Mouse (Mus musculus): ENCODE results near the gene Nt5c1a. TPM values are rescaled to one million over a fixed set of nuclear protein-coding genes. Genes with fewer than 3 reads are reported as not detected.

Gene Nt5c1a
- polyA plus RNA-seq, 1 experiment = 0.38 TPM

DNA sequence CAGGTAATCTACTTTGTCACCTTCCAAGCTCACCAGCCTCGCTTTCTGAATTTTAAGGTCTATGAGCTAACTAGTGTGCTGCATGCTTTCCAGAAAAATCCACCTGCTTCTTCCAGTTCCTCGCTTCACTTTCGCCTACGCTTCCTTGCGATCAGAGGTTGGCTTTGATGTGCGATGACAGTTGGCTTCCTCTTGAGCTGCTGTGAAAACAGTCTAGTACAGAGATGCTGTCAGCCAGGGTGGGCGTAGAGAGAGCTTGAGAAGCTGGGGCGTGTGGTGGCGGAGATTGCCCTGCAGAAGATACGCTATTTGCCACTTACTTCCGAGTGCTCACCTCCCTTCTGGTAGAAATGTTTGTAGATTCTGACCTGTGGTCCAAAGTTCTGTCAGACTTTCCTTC lies 9.0 kb upstream of the Nt5c1a start:
- TF ChIP-seq CTCF (IDR thresholded peaks at IDR 0.05; ENCODE audit: control insufficient read depth, insufficient read depth, insufficient replicate concordance, low read depth, low read length) (no peak), POLR2A (IDR thresholded peaks at IDR 0.05; ENCODE audit: control insufficient read depth, low read depth, low read length) (no peak)
- Histone ChIP-seq H3K27me3 (ENCODE audit: control insufficient read depth, insufficient read depth, low read length) (no peaks in the 10 kb centered on the region), H3K4me3 (ENCODE audit: control insufficient read depth, low read depth, low read length) (no peak overlapping the region), H3K36me3 (ENCODE audit: control insufficient read depth, insufficient read depth, low read length) (no peaks in the 10 kb centered on the region), H3K27ac (ENCODE audit: control insufficient read depth, insufficient read depth, low read depth, low read length) (no peak overlapping the region), H3K4me1 (ENCODE audit: control insufficient read depth, insufficient read depth, low read length) (peaks cover 8% of the 10 kb centered on the region)

DNA sequence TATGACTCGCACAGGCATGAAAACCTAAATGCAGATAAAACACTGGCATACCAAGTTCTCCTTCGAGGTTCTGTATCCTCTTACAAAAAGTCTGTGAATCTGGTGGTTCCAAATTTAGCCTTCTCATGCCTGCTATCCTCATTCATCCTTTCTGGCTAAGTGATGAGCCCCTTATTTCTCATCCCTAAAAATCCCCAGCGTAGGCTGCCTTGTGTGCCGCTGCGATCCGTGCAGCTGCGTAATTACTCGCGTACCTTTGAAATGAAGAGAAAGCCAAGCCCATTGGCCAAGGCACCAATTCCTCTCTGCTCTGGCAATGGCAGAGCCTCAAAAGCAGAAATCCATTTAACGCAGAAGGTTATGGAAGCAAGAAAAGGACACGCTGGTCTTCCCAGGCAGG lies 7.5 kb upstream of the Nt5c1a start:
- peaks cover 3% of the 10 kb centered on the region for H3K4me1 ChIP-seq (ENCODE audit: control insufficient read depth, insufficient read depth, low read length)
- H3K27ac ChIP-seq (ENCODE audit: control insufficient read depth, insufficient read depth, low read depth, low read length) = no peak overlapping the region
- H3K27me3 ChIP-seq (ENCODE audit: control insufficient read depth, insufficient read depth, low read length) = no peaks in the 10 kb centered on the region
- H3K4me3 ChIP-seq (ENCODE audit: control insufficient read depth, low read depth, low read length) = no peak overlapping the region
- no peaks in the 10 kb centered on the region for H3K36me3 ChIP-seq (ENCODE audit: control insufficient read depth, insufficient read depth, low read length)
- TF ChIP-seq POLR2A (IDR thresholded peaks at IDR 0.05; ENCODE audit: control insufficient read depth, low read depth, low read length) (no peak), CTCF (IDR thresholded peaks at IDR 0.05; ENCODE audit: control insufficient read depth, insufficient read depth, insufficient replicate concordance, low read depth, low read length) (no peak)

DNA sequence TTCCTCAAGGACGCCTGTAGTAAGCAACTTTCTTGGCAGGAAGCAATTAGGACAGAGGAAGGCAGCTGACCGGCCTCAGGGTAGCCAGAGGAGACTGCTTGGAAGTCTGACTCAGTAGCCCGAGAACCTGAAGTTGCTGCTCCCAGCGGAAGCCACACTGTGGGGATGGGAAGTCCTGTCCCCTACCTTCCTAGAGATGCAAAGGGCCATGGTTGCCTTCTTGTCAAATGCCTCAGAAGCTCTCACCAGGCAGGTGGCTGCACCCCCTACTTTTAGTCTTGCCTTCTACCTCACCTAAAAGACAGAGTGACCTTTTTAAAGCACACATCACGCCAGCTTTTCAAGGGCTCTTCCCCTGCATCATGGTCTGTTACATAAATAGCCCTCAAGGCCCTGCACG lies 4.6 kb upstream of the Nt5c1a start:
- no peak overlapping the region for H3K4me3 ChIP-seq (ENCODE audit: control insufficient read depth, low read depth, low read length)
- H3K27ac ChIP-seq (ENCODE audit: control insufficient read depth, insufficient read depth, low read depth, low read length) = no peak overlapping the region
- TF ChIP-seq CTCF (IDR thresholded peaks at IDR 0.05; ENCODE audit: control insufficient read depth, insufficient read depth, insufficient replicate concordance, low read depth, low read length) (no peak), POLR2A (IDR thresholded peaks at IDR 0.05; ENCODE audit: control insufficient read depth, low read depth, low read length) (no peak)
- peaks cover 12% of the 10 kb centered on the region for H3K4me1 ChIP-seq (ENCODE audit: control insufficient read depth, insufficient read depth, low read length)
- H3K36me3 ChIP-seq (ENCODE audit: control insufficient read depth, insufficient read depth, low read length) = no peaks in the 10 kb centered on the region
- H3K27me3 ChIP-seq (ENCODE audit: control insufficient read depth, insufficient read depth, low read length) = no peaks in the 10 kb centered on the region; the same call in 1 of the 2 replicates

DNA sequence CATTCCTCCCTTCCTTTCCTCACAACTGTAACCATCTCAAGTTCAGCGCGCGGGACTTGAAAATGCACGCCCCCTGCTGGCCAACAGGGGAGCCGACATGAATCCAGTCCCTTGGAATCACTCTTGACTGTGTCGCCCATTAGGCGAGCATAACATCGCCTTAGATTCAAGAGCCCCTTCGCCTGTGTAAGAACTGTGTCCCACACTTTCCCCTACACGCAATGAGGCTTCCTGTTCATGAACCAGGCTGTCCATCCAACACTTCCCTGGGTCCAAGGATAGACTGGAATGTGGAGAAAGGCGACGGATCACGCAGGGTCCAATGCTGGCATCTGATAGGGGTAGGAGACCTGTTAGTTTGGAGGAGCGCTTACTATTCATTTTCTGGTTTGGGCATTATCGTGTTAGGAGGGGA lies 526 bp upstream of the Nt5c1a start:
- Histone ChIP-seq H3K4me1 (ENCODE audit: control insufficient read depth, insufficient read depth, low read length) (peaks cover 15% of the 10 kb centered on the region), H3K36me3 (ENCODE audit: control insufficient read depth, insufficient read depth, low read length) (no peaks in the 10 kb centered on the region), H3K4me3 (ENCODE audit: control insufficient read depth, low read depth, low read length) (peak overlapping the region; percentile 56), H3K27ac (ENCODE audit: control insufficient read depth, insufficient read depth, low read depth, low read length) (no peak overlapping the region), H3K27me3 (ENCODE audit: control insufficient read depth, insufficient read depth, low read length) (no peaks in the 10 kb centered on the region; the same call in 1 of the 2 replicates)
- TF ChIP-seq CTCF (IDR thresholded peaks at IDR 0.05; ENCODE audit: control insufficient read depth, insufficient read depth, insufficient replicate concordance, low read depth, low read length) = peak; percentile 90
- TF ChIP-seq POLR2A (IDR thresholded peaks at IDR 0.05; ENCODE audit: control insufficient read depth, low read depth, low read length) = no peak

DNA sequence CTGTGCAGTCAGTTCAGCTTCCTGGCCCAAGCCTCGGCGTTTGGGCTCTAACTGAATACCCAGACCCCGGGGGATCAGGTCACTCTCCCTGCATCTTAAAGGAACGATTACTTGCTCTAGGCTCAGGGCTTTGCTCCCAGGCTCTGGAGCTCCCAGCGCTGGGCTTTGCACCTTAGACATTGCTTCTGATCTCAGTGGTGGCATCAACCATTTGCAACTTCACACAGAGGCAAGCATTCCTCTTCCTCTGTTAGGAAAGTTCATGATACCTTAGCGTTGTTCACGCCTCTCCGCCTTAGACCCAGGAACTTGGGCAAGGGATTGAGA lies 753 bp downstream of the Nt5c1a start:
- Histone ChIP-seq H3K27ac (ENCODE audit: control insufficient read depth, insufficient read depth, low read depth, low read length) (no peak overlapping the region), H3K4me1 (ENCODE audit: control insufficient read depth, insufficient read depth, low read length) (peaks cover 15% of the 10 kb centered on the region), H3K36me3 (ENCODE audit: control insufficient read depth, insufficient read depth, low read length) (no peaks in the 10 kb centered on the region), H3K27me3 (ENCODE audit: control insufficient read depth, insufficient read depth, low read length) (no peaks in the 10 kb centered on the region; the same call in 1 of the 2 replicates), H3K4me3 (ENCODE audit: control insufficient read depth, low read depth, low read length) (no peak overlapping the region)
- TF ChIP-seq POLR2A (IDR thresholded peaks at IDR 0.05; ENCODE audit: control insufficient read depth, low read depth, low read length) (no peak), CTCF (IDR thresholded peaks at IDR 0.05; ENCODE audit: control insufficient read depth, insufficient read depth, insufficient replicate concordance, low read depth, low read length) (no peak)

DNA sequence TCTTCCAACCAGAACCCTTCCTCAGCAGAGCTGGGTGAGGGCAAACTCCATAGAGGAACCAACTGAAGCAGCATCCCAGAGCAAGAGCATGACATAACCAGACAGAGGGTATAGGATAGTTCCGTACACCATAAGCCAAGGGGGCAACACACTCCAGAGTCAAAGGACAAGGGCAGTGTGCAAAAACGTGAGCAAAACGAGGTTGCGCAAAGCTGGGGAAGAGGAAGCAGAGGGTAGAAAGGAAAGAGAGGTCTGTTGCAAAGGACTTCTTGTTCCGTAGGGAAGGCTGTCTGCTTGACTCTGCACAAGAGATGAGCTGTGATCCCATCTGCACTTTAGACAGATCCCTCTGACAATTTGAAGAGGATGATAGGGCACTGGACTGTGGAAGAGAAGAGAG lies 6.0 kb downstream of the Nt5c1a start:
- H3K27me3 ChIP-seq (ENCODE audit: control insufficient read depth, insufficient read depth, low read length) = no peaks in the 10 kb centered on the region
- no peak for TF ChIP-seq CTCF (IDR thresholded peaks at IDR 0.05; ENCODE audit: control insufficient read depth, insufficient read depth, insufficient replicate concordance, low read depth, low read length)
- no peak for TF ChIP-seq POLR2A (IDR thresholded peaks at IDR 0.05; ENCODE audit: control insufficient read depth, low read depth, low read length)

DNA sequence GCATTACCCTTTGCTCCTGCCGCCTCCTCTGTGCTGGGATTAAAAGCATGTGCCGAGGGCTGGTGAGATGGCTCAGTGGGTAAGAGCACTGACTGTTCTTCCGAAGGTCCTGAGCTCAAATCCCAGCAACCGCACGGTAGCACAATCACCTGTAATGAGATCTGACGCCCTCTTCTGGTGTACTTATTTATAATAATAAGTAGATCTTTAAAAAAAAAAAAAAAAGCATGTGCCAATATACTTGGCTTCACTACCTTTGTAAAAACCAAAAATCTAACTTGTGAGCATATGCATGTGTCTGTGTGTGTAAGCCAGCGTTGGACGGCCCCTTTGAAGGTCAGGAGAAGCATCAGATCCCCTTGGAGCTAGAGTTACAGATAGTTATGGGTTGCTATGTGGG lies 9.7 kb downstream of the Nt5c1a start:
- H3K36me3 ChIP-seq (ENCODE audit: control insufficient read depth, insufficient read depth, low read length) = no peaks in the 10 kb centered on the region
- TF ChIP-seq CTCF (IDR thresholded peaks at IDR 0.05; ENCODE audit: control insufficient read depth, insufficient read depth, insufficient replicate concordance, low read depth, low read length) (no peak), POLR2A (IDR thresholded peaks at IDR 0.05; ENCODE audit: control insufficient read depth, low read depth, low read length) (no peak)
- H3K4me1 ChIP-seq (ENCODE audit: control insufficient read depth, insufficient read depth, low read length) = no peaks in the 10 kb centered on the region; the same call in 1 of the 2 replicates
- no peak overlapping the region for H3K27ac ChIP-seq (ENCODE audit: control insufficient read depth, insufficient read depth, low read depth, low read length)
- H3K4me3 ChIP-seq (ENCODE audit: control insufficient read depth, low read depth, low read length) = no peak overlapping the region
- H3K27me3 ChIP-seq (ENCODE audit: control insufficient read depth, insufficient read depth, low read length) = no peaks in the 10 kb centered on the region

More for the DNA sequence above, 6.0 kb downstream of the Nt5c1a start:
- H3K4me3 ChIP-seq (ENCODE audit: control insufficient read depth, low read depth, low read length) = no peak overlapping the region
- H3K36me3 ChIP-seq (ENCODE audit: control insufficient read depth, insufficient read depth, low read length) = no peaks in the 10 kb centered on the region
- H3K27ac ChIP-seq (ENCODE audit: control insufficient read depth, insufficient read depth, low read depth, low read length) = no peak overlapping the region
- no peaks in the 10 kb centered on the region for H3K4me1 ChIP-seq (ENCODE audit: control insufficient read depth, insufficient read depth, low read length)

DNA sequence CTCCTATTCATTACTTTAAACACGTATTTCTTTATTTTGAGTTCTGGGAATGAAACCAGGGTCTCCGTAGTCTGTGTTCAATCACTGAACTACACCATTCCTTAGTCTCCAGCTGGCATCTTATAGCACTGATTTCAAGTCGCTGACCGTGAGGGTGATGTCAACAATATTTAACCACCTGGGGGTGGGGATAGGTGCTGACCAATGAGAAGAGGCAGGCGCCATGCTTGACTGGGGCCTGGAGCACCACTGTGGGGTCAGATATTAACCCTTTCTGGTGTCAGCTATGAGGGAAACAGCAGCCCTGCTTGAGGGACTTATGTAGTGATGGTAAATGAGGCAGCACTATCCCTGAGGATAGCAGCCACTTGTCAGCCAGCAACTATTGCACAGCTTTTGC lies 10.1 kb downstream of the Nt5c1a start:
- no peaks in the 10 kb centered on the region for H3K27me3 ChIP-seq (ENCODE audit: control insufficient read depth, insufficient read depth, low read length)

More for the DNA sequence above, 10.1 kb downstream of the Nt5c1a start:
- no peak overlapping the region for H3K4me3 ChIP-seq (ENCODE audit: control insufficient read depth, low read depth, low read length)
- H3K27ac ChIP-seq (ENCODE audit: control insufficient read depth, insufficient read depth, low read depth, low read length) = no peak overlapping the region
- no peaks in the 10 kb centered on the region; the same call in 1 of the 2 replicates for H3K4me1 ChIP-seq (ENCODE audit: control insufficient read depth, insufficient read depth, low read length)
- no peak for TF ChIP-seq CTCF (IDR thresholded peaks at IDR 0.05; ENCODE audit: control insufficient read depth, insufficient read depth, insufficient replicate concordance, low read depth, low read length)
- TF ChIP-seq POLR2A (IDR thresholded peaks at IDR 0.05; ENCODE audit: control insufficient read depth, low read depth, low read length) = no peak
- H3K36me3 ChIP-seq (ENCODE audit: control insufficient read depth, insufficient read depth, low read length) = no peaks in the 10 kb centered on the region

All from testis, adult 2 months (tissue).